Mouse (Mus musculus) liver, embryonic 14.5 days (tissue): ENCODE results near the gene Cd3e. TPM values are rescaled to one million over a fixed set of nuclear protein-coding genes. Genes with fewer than 3 reads are reported as not detected.
A peak's percentile ranks its signal among the peaks of the same experiment; 100 is the strongest.

ENCODE experiments used
- ATAC-seq: fragments of 200-750 bp; cut with Nextera tagmentation; 2 replicates; pipeline ENCODE4 v1.8.0; 2017; ENCODE audit warnings: moderate number of reproducible peaks, mild to moderate bottlenecking, moderate library complexity; ENCODE audit not compliant: insufficient read depth
- DNase-seq, 3 experiments: peaks; one replicate each; pipeline ENCODE4 v3.0.0-alpha.2; 2012 to 2013; ENCODE audit warnings: low read depth in 3 of 3, low spot score in 3 of 3
- H3K27ac ChIP-seq: fragments of 300-500 bp; sonication (generic); 2 replicates; pipeline ENCODE4 v1.5.1; 2014; ENCODE audit warnings: moderate library complexity, mild to moderate bottlenecking, control low read depth, inconsistent platforms
- H3K27me3 ChIP-seq: fragments of 300-500 bp; sonication (generic); 2 replicates; pipeline ENCODE4 v1.6.1; 2014; ENCODE audit warnings: mild to moderate bottlenecking, low read length, moderate library complexity; ENCODE audit not compliant: control insufficient read depth, insufficient read depth
- H3K36me3 ChIP-seq: fragments of 300-500 bp; sonication (generic); replicated peaks from 2 replicates; pipeline ENCODE4 v1.6.1; 2014; ENCODE audit warnings: low read depth; ENCODE audit not compliant: control insufficient read depth, insufficient read depth
- H3K4me1 ChIP-seq, 2 experiments: fragments of 200-500 bp in 1 of 2; fragments of 300-500 bp in 1 of 2; sonication (generic) in 1 of 2; replicated peaks; 2 replicates each; pipeline ENCODE4 v1.6.1; 2012 to 2014; ENCODE audit warnings: antibody characterized with exemption in 1 of 2, inconsistent platforms in 1 of 2, low read length in 1 of 2; ENCODE audit not compliant: control insufficient read depth in 2 of 2, insufficient read depth in 2 of 2
- H3K4me2 ChIP-seq: fragments of 300-500 bp; sonication (generic); 2 replicates; pipeline ENCODE4 v1.6.1; 2014; ENCODE audit warnings: low read depth, mild to moderate bottlenecking, control low read depth, moderate library complexity
- H3K4me3 ChIP-seq, 2 experiments: fragments of 200-500 bp in 1 of 2; fragments of 300-500 bp in 1 of 2; sonication (generic) in 1 of 2; 2 replicates each; pipeline ENCODE4 v1.5.1; 2012 to 2014; ENCODE audit warnings: low read depth in 2 of 2, low read length in 2 of 2, mild to moderate bottlenecking in 2 of 2, control low read depth in 1 of 2, inconsistent platforms in 1 of 2, moderate library complexity in 1 of 2; ENCODE audit not compliant: insufficient read depth in 1 of 2
- H3K9ac ChIP-seq: fragments of 300-500 bp; sonication (generic); replicated peaks from 2 replicates; pipeline ENCODE4 v1.6.1; 2014; ENCODE audit warnings: mild to moderate bottlenecking, control low read depth, moderate library complexity
- H3K9me3 ChIP-seq: fragments of 300-500 bp; sonication (generic); 2 replicates; pipeline ENCODE4 v1.6.1; 2016; ENCODE audit warnings: low read length, mixed read lengths; ENCODE audit not compliant: control insufficient read depth
- CTCF ChIP-seq: IDR thresholded peaks from 2 replicates; pipeline ENCODE4 v1.5.1; 2016; ENCODE audit warnings: antibody characterized with exemption, low read depth, control low read depth
- EP300 ChIP-seq: IDR thresholded peaks from 2 replicates; pipeline ENCODE4 v1.6.1; 2016; ENCODE audit warnings: antibody characterized with exemption, low read depth
- WGBS: fragments of 180-500 bp; shearing (Covaris S2); extraction: QIAGEN DNeasy Blood & Tissue Kit; methylation state at CpG from one replicate; pipeline ENCODE4 v1.1.7; 2014; ENCODE audit not compliant: insufficient replicate concordance; 5-methylcytosine and 5-hydroxymethylcytosine counted together
- polyA plus RNA-seq, 2 experiments: library from polyadenylated mRNA; depleted of rRNA in 1 of 2; stranded (reverse) in 1 of 2; unstranded in 1 of 2; fragments of >200 nt; fragmentation: Nextera tagmentation in 1 of 2; extraction: Ambion mirVana in 1 of 2; gene quantifications; 2 replicates each; pipeline versions ENCODE4 v1.2.1 to v1.2.3; 2012 to 2014

The Cd3e gene
- polyA plus RNA-seq, 2 experiments = not detected

DNA sequence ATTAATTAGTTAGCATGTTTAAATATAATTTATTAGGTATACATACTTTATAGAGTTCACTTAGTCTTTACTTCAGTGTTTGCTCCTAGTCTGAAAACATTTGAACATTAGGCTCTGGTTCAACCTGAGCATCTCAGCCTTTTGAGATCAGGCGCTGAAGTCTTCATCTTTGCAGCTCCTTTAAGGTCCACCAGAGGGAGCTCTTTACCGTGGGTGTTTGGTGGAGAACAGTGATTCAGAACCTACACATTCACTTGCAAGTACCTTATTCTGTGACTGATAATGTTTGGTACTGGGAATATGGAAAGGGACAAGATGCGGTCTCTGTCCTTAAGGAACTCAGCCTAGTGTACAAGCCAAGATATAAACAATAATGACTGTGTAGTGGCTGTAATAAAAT, 13.4 kb upstream of the Cd3e start:
- DNase-seq = peak; percentile 17 to 31 (median 19)
- no peak for ATAC-seq
- WGBS = 6% methylated on average over 3 of the region's 3 CpGs

DNA sequence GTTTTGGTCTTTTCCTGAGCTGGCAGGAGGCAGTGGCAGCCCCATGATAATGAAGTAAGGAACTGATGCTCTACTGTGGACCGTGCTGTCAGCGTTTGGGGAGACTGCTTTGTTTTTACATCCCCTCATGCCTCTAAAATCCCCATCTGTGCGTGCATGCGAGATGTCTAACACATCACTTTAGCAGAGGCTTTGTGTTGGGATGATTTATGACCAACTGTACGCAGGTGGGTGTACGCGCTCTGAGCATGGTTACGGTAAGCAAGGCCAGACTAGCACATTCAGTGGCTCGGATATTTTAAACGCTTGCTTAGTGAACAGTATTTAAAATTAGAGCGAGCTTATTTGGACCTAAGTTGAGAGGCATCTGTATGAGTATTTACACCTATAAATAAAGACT, 8.6 kb upstream of the Cd3e start:
- Histone ChIP-seq H3K27ac (no peak overlapping the region), H3K4me1 (no peaks in the 10 kb centered on the region), H3K9ac (no peak overlapping the region), H3K4me3 (no peak overlapping the region), H3K27me3 (no peaks in the 10 kb centered on the region), H3K9me3 (no peaks in the 10 kb centered on the region), H3K36me3 (no peaks in the 10 kb centered on the region), H3K4me2 (no peak overlapping the region)
- 69% methylated on average over 11 of the region's 11 CpGs for WGBS
- ATAC-seq (no peak), DNase-seq (no peak)
- TF ChIP-seq EP300 (no peak), CTCF (no peak)

More for the DNA sequence above, 13.4 kb upstream of the Cd3e start:
- H3K27me3 ChIP-seq = no peaks in the 10 kb centered on the region
- no peaks in the 10 kb centered on the region for H3K36me3 ChIP-seq
- H3K9ac ChIP-seq = no peak overlapping the region
- no peak for TF ChIP-seq EP300
- TF ChIP-seq CTCF = peak; percentile 78
- H3K4me2 ChIP-seq = no peak overlapping the region
- no peaks in the 10 kb centered on the region for H3K4me1 ChIP-seq
- no peak overlapping the region for H3K4me3 ChIP-seq
- H3K27ac ChIP-seq = no peak overlapping the region
- H3K9me3 ChIP-seq = no peaks in the 10 kb centered on the region

DNA sequence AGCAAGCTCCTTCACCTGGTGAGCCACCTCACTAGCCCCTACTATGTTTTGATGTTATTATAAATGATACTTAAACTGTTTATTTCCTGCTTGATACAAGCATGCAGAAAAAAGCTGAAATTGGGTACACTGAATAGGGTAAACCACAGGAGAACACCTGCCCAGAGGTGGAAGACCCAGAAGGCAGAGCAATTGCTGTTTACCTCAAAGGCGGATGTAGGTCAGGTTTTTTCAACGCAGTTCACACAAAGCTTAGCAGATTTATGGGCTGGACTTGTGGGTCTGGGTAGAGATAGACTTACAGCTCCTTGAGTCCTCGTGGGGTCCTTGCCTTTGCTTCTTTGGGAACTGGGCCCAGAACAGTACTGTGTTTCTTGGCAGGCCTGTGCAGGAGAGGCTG, 6.4 kb upstream of the Cd3e start:
- 53% methylated on average over 3 of the region's 3 CpGs for whole genome bisulfite sequencing
- H3K36me3 ChIP-seq = no peaks in the 10 kb centered on the region
- H3K4me3 ChIP-seq = no peak overlapping the region
- DNase-seq (no peak), ATAC-seq (no peak)
- H3K27ac ChIP-seq = no peak overlapping the region
- no peak overlapping the region for H3K9ac ChIP-seq
- no peak for TF ChIP-seq EP300
- TF ChIP-seq CTCF = no peak
- H3K4me1 ChIP-seq = no peaks in the 10 kb centered on the region
- no peaks in the 10 kb centered on the region for H3K9me3 ChIP-seq
- H3K4me2 ChIP-seq = no peak overlapping the region
- H3K27me3 ChIP-seq = no peaks in the 10 kb centered on the region

DNA sequence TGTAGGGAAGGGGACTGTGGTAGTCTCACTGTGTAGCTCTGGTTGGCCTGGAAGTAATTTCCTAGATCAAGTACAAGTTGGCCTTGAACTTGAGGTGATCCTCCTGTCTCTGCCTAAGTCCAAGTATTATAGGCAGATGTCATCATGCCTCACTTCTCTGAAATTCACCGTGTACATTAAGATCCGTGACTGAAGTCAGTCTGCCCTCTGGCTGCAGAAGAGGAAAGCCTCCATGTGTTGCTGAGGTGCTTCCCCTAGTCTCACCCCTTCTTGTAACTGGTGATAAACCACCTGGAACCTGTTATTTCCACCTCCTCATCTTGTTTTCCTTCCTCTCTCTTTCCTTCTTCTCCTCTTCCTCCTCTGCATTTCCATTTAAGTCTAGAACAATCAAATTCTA, 5.5 kb upstream of the Cd3e start:
- TF ChIP-seq CTCF = peak; percentile 12; the same call in 1 of the 2 replicates
- no peak for TF ChIP-seq EP300
- DNase-seq = no peak
- Histone ChIP-seq H3K4me2 (no peak overlapping the region), H3K36me3 (no peaks in the 10 kb centered on the region), H3K27me3 (no peaks in the 10 kb centered on the region), H3K4me1 (no peaks in the 10 kb centered on the region), H3K27ac (no peak overlapping the region), H3K9me3 (no peaks in the 10 kb centered on the region), H3K9ac (no peak overlapping the region), H3K4me3 (no peak overlapping the region)
- WGBS = 32% methylated on average over 2 of the region's 2 CpGs
- ATAC-seq = no peak

DNA sequence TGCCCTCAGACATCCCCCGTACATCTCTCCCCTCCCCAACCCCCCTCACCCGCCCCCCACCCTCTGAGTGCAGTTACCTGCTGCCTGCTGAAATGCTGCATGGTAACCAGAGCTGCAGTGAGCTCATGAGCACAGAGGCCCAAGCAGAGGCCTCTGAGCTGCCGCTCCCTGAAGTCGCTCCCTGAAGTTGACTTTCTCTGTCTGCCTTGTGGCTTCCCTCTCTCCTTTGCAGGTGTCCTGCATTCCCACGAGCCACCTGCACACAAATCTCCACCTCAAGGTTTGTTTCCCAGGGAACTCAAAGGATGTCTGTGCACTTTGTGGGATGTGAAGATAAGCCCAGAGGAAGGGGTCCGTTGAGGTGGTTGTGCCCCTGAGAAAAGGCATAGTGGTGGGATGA, 1.9 kb upstream of the Cd3e start:
- DNase-seq (no peak), ATAC-seq (no peak)
- no peaks in the 10 kb centered on the region for H3K9me3 ChIP-seq
- 39% methylated on average over 6 of the region's 6 CpGs for WGBS
- H3K4me2 ChIP-seq = no peak overlapping the region
- no peak overlapping the region for H3K9ac ChIP-seq
- H3K27ac ChIP-seq = no peak overlapping the region
- H3K27me3 ChIP-seq = no peaks in the 10 kb centered on the region; the same call in 1 of the 2 replicates
- no peaks in the 10 kb centered on the region for H3K36me3 ChIP-seq
- no peak for TF ChIP-seq EP300
- no peak for TF ChIP-seq CTCF
- H3K4me1 ChIP-seq = no peaks in the 10 kb centered on the region
- no peak overlapping the region for H3K4me3 ChIP-seq

DNA sequence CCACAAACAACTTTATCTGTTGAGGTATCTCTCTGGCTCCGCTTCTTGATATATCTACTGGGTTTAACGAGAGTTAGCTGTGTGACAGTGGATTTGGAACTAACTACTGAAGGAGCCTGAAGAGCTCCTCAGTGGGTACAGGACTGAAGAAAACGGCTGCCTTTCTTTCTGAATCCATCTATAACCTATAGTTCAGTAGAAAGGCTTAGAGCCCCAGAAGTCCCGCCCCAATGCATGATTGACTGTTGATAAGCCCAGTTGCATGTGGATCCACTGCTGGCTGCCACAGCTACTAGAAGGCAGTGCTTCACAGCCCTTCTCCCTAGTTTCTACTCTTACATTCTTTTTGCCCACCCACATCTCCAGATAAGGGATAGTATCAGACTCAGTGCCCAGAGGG, 1.0 kb upstream of the Cd3e start:
- DNase-seq (no peak), ATAC-seq (no peak)
- H3K27ac ChIP-seq = no peak overlapping the region
- no peaks in the 10 kb centered on the region for H3K4me1 ChIP-seq
- WGBS = 35% methylated on average over 4 of the region's 4 CpGs
- H3K27me3 ChIP-seq = no peaks in the 10 kb centered on the region; the same call in 1 of the 2 replicates
- H3K4me2 ChIP-seq = no peak overlapping the region
- no peaks in the 10 kb centered on the region for H3K9me3 ChIP-seq
- no peaks in the 10 kb centered on the region for H3K36me3 ChIP-seq
- H3K9ac ChIP-seq = no peak overlapping the region
- H3K4me3 ChIP-seq = no peak overlapping the region
- TF ChIP-seq EP300 (no peak), CTCF (no peak)
